Mouse (Mus musculus): ENCODE data around the gene Agmat.
A peak's percentile ranks its signal among the peaks of the same experiment; 100 is the strongest.

Gene Agmat

DNA sequence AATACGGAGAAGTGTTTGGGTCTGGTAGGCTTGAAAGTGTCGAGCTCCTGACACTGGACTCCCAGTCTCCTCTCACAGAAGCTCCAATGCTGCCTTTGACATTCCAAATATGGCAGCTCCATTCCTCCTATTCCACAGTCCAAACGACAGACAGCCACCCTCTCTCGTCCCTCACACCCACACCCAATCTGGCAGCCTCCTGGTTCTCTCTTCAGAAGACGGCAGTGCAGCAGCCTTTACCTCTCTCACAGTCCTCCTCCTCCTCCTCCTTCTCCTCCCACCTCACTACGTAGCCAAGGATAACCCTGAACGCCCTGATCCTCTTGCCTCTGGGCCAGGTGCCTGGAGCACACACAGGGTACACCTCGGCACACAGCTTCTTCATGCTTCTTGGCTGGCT, 33.4 kb downstream of the Agmat start:
- DNase-seq (ENCODE audit: low spot score in 2 of 2): peak in 1 of 2 experiments; percentile 83

GRCm38 (mm10) chr4:141781201-141781985, 34.9 kb downstream of the Agmat start:
- DNase-seq (ENCODE audit: low spot score in 2 of 2): no peak

DNA sequence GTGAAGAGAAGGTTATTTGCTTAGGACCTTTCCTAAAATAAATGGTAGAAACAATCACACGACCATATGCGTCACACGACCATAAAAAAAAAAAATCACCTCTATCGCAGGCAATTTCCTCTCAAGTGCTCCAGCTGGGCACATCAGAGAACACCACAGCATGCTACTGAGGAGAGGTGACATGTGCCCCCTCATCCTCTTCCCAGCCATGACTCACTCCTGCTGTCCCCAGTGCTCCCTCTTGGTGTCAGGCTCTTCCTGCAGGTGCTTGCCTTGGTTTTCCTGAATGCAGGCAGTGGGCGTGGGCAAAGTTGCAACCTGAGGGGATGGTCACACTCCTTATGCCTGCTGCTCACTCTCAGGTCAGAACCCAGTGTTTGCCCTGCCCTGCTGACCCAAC, 38.4 kb downstream of the Agmat start:
- peak in 1 of 2 experiments; percentile 38 for DNase-seq (ENCODE audit: low spot score in 2 of 2)

DNA sequence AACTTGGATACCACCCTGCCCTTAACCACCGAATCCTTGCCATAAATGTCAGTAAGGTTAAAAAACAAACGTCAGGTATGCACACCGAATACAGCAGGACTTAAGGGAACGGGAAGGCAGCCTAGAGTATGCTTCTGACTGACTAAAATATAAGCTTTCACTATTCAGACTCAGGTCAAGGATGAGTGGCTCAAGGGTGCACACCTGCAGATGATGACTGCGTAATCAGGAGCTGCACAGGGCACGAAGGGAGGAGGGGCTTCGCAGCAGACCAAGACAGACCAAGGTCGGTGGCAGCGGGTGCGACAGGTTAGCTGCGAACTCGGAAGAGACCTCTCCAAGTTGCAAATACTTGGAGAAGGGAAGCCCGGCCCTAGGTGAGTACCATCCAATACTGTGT, 39.7 kb downstream of the Agmat start:
- no peak for DNase-seq (ENCODE audit: low spot score in 2 of 2)

- DNase-seq (ENCODE audit: low spot score in 2 of 2): no peak
Measured at GRCm38 (mm10) chr4:141787046-141787445, 40.6 kb downstream of the Agmat start.

- no peak for DNase-seq (ENCODE audit: low spot score in 2 of 2)
Measured at GRCm38 (mm10) chr4:141787462-141787861, 41.0 kb downstream of the Agmat start.

DNA sequence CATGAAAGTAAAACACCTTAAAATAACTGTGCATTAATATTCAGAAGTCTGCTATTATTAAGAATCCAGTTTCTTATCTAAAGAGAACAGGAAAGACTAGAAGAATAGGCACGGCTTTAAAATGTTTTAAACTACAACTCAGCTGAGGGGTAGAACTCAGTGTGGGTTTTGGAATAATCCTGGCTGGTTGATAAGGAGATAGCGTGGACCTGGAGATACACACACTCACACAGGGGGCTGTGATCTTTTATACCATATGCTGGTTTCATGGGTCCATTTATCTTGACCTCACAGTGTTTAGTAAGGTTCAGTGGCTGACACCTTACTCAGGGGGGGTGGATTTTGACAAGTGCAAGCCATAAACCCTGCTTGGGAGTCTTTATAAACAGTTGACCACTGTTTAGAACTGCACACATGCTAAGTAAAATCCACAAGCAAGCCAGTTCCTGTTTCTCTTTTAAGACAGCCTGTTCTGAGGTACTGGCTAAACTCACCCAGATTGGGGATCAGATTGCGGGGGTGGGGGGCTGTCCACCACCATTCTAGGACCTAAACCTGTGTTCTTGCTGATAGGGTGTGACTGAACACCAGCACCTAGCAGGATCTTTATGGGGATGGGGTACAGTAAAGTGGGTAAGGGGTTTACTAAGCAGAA, 43.2 kb downstream of the Agmat start:
- no peak for DNase-seq (ENCODE audit: low spot score in 2 of 2)

DNA sequence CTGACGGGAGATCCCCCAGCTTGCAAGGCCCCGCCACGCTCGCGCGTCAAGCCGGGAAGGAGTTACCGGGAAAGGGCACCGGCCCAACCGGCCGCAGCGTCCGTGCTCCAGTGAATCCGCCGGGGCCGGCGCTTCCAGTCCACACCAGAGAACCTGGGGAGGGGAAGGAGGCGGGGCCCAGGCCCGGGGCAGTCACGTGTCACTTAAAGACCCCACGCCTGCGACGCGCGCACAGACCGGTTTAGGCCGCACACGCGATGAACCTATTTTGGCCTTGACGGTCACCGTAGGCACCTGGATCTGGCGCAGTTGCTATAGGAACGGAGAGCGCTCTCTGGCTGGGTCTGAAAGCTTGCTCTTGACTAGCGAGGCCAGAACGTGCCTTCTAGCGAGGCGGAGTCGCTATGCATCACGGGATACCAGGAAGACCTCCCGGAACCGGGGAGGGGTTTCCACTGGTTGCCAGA, 44.1 kb downstream of the Agmat start, which contains the start of gene Dnajc16:
TSS of gene Dnajc16 (minus strand) at position 408 of the 467 bp plus-strand sequence.
- peak; percentile 97 to 98 for DNase-seq (ENCODE audit: low spot score in 2 of 2)

- DNase-seq (ENCODE audit: low spot score in 2 of 2): no peak
Measured at GRCm38 (mm10) chr4:141791486-141791885, 45.0 kb downstream of the Agmat start.

- no peak for DNase-seq (ENCODE audit: low spot score in 2 of 2)
Measured at GRCm38 (mm10) chr4:141791951-141792350, 45.5 kb downstream of the Agmat start.

GRCm38 (mm10) chr4:141792554-141793281, 46.2 kb downstream of the Agmat start:
- no peak for DNase-seq (ENCODE audit: low spot score in 2 of 2)

DNA sequence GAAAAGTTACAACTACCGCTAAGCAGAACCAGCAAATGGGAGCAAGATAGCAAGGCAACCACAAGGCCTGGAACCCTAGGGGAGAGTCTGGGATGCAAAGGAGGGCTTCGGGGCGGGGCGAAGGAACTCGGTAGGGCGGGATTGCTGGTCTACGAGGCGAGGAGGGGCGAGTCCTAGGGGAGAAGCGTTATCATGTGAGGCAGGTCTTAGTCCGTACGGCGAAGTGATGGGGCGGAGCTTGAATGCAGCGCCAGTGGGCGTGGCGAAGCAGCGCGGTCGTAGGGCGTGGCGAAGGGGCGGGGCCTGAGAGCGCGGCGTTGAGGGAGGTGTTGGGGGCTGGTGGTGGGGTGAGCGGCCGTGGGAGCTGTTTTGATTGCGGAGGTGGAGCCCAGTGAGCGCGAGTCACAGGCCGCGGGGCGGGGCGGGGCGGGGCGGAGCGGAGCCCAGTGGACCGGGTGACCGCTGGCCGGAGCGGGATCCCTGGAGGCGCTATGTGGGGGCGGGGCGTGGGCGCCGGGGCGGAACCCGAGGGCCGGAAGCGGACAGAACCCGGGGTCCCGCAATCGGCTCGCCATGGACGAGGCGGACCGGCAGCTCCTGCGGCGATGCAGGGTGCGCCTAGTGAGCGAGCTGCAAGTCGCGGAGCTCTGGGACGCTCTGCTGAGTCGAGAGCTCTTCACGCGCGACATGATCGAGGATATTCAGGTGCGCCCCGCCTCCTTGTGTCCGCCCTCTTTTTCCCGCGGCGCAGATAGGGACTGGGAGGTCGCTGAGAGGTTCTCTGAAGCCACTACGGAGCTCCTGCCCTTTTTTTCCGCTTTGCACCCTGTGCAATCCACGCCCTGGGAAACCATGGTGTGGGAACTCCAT, 47.0 kb downstream of the Agmat start, which contains the start of gene Casp9:
TSS of gene Casp9 (plus strand) at position 331 of the 870 bp plus-strand sequence.
- peak; percentile 89 to 97 for DNase-seq (ENCODE audit: low spot score in 2 of 2)

- DNase-seq (ENCODE audit: low spot score in 2 of 2): no peak
Measured at GRCm38 (mm10) chr4:141794152-141794535, 47.7 kb downstream of the Agmat start.

GRCm38 (mm10) chr4:141796356-141796755, 49.9 kb downstream of the Agmat start:
- DNase-seq (ENCODE audit: low spot score in 2 of 2): no peak

DNA sequence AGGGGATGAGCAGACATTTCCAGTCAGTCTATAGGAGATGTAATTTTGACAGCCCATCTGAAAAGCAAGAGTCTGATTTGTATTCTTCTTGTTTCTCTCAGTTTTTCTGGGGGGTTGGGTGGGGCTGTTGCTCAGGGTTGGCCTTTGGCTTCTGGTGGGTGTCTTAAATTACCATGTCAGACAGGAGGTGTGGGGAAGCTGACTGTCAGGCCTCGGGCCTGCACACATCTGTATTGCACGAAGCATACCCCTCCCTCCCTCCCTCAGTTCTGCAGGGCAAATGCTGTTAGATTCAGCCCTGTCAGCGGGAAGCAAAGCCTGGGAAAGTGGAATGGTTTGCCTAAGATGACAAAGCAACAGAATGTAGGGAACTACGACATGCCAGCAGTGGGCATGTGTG, 50.5 kb downstream of the Agmat start:
- no peak for DNase-seq (ENCODE audit: low spot score in 2 of 2)

GRCm38 (mm10) chr4:141797545-141797944, 51.1 kb downstream of the Agmat start:
- DNase-seq (ENCODE audit: low spot score in 2 of 2): no peak

DNA sequence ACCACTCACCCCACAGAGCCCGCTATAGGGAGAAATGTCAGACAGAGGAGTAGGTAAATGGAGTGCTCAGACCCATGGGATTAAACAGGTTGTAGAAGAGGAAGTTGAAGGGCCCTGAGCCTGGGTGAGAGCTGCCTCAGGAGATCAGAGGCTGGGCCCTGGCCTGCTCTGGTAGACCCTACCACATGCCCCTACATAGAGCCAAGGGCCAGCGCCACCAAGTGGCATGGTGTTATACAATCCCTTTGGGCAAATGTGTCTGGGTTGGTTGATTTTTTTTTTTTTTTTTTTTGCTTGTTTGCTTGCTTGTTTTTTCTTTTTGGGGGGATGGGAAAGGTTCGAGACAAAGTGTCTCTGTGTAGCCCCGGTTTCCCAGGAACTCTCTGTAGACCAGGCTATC, 57.6 kb downstream of the Agmat start:
- DNase-seq (ENCODE audit: low spot score in 2 of 2): no peak

DNA sequence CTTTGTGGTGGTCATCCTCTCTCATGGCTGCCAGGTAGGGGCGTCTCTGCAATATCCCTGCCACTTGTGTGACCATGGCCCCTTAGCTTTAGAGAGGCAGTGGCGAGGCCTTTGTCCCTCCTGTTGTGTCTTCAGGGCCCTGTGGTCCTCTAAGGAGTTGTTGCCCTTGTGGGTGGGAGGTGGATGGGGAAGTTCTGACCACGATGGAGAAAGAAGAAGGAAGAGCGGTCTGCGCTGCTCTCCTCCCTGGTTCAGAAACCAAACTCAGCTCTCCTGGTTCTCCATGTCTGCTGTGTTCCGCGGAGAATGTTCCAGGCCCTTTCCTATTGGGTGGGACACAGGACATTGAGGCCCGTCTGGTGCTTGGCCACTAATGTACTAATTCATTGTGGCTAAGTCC, 59.4 kb downstream of the Agmat start:
- DNase-seq (ENCODE audit: low spot score in 2 of 2): no peak

Measured in left cerebral cortex, adult 9 months (tissue).